Mouse (Mus musculus) stomach, postnatal 0 days (tissue): ENCODE results near the gene Gtf3c1. TPM values are rescaled to one million over a fixed set of nuclear protein-coding genes. Genes with fewer than 3 reads are reported as not detected.

Experiments used
- ATAC-seq: fragments of 200-750 bp; cut with Nextera tagmentation; 2 replicates; pipeline ENCODE4 v1.8.0; 2017; ENCODE audit not compliant: low FRiP score, low TSS enrichment
- DNase-seq: peaks from one replicate; pipeline ENCODE4 v3.0.0-alpha.2; 2016; ENCODE audit warnings: low spot score
- H3K27ac ChIP-seq: fragments of 300-500 bp; sonication (generic); replicated peaks from 2 replicates; pipeline ENCODE4 v1.5.1; 2014; ENCODE audit warnings: mild to moderate bottlenecking, control low read depth
- H3K27me3 ChIP-seq: fragments of 300-500 bp; sonication (generic); 2 replicates; pipeline ENCODE4 v1.6.1; 2014; ENCODE audit warnings: low read length; ENCODE audit not compliant: control insufficient read depth, insufficient read depth
- H3K36me3 ChIP-seq: fragments of 300-500 bp; sonication (generic); 2 replicates; pipeline ENCODE4 v1.6.1; 2014; ENCODE audit warnings: low read length, mixed read lengths; ENCODE audit not compliant: control insufficient read depth, insufficient read depth
- H3K4me1 ChIP-seq: fragments of 300-500 bp; sonication (generic); replicated peaks from 2 replicates; pipeline ENCODE4 v1.6.1; 2014; ENCODE audit warnings: antibody characterized with exemption; ENCODE audit not compliant: control insufficient read depth, insufficient read depth
- H3K4me2 ChIP-seq: fragments of 300-500 bp; sonication (generic); replicated peaks from 2 replicates; pipeline ENCODE4 v1.6.1; 2014; ENCODE audit warnings: low read depth, mild to moderate bottlenecking, control low read depth, moderate library complexity
- H3K4me3 ChIP-seq: fragments of 300-500 bp; sonication (generic); 2 replicates; pipeline ENCODE4 v1.5.1; 2014; ENCODE audit warnings: low read depth, low read length, control low read depth
- H3K9ac ChIP-seq: fragments of 300-500 bp; sonication (generic); 2 replicates; pipeline ENCODE4 v1.6.1; 2014; ENCODE audit warnings: mild to moderate bottlenecking, low read length, control low read depth, mixed read lengths
- H3K9me3 ChIP-seq: fragments of 300-500 bp; sonication (generic); 2 replicates; pipeline ENCODE4 v1.6.1; 2016; ENCODE audit warnings: low read length; ENCODE audit not compliant: control insufficient read depth
- CTCF ChIP-seq: IDR thresholded peaks from 2 replicates; pipeline ENCODE4 v1.5.1; 2016; ENCODE audit warnings: antibody characterized with exemption, low read depth, mild to moderate bottlenecking, moderate library complexity
- EP300 ChIP-seq: optimal IDR thresholded peaks from 2 replicates; pipeline ENCODE3; 2016; ENCODE audit warnings: antibody characterized with exemption
- whole genome bisulfite sequencing: fragments of 180-500 bp; shearing (Covaris S2); extraction: QIAGEN DNeasy Blood & Tissue Kit; methylation state at CpG from one replicate; pipeline ENCODE4 v1.1.7; 2014; 5-methylcytosine and 5-hydroxymethylcytosine counted together
- polyA plus RNA-seq: library from polyadenylated mRNA; unstranded; fragments of >200 nt; fragmentation: Nextera tagmentation; extraction: Ambion mirVana; gene quantifications from 2 replicates; pipeline ENCODE4 v1.2.1, GENCODE M21; 2015

Gene Gtf3c1
- polyA plus RNA-seq, 1 experiment from 2014 or later = 6.6 TPM

- ATAC-seq = 0 out of 2 replicates have a peak, but pooled peaks have one; percentile 20
- no peak overlapping the region for H3K27ac ChIP-seq
- WGBS = 70% methylated on average over 2 of the region's 2 CpGs
Observed at GRCm38 (mm10) chr7:125746621-125747315, 39.2 kb upstream of the Gtf3c1 start.

GRCm38 (mm10) chr7:125744774-125745173 is 37.2 kb upstream of the Gtf3c1 start:
- no peak overlapping the region for H3K4me2 ChIP-seq
- 86% methylated on average over 1 of the region's 1 CpGs for WGBS
- no peak for DNase-seq
- H3K9me3 ChIP-seq = no peaks in the 10 kb centered on the region
- H3K36me3 ChIP-seq = no peaks in the 10 kb centered on the region
- ATAC-seq = 0 out of 2 replicates have a peak, but pooled peaks have one; percentile 58
- no peak overlapping the region for H3K9ac ChIP-seq
- H3K27me3 ChIP-seq = no peaks in the 10 kb centered on the region
- no peak overlapping the region for H3K27ac ChIP-seq
- no peak for TF ChIP-seq EP300
- no peak for TF ChIP-seq CTCF
- H3K4me3 ChIP-seq = no peak overlapping the region
- H3K4me1 ChIP-seq = no peaks in the 10 kb centered on the region

More at GRCm38 (mm10) chr7:125746621-125747315, 39.2 kb upstream of the Gtf3c1 start:
- Histone ChIP-seq H3K4me1 (no peaks in the 10 kb centered on the region), H3K27me3 (no peaks in the 10 kb centered on the region), H3K36me3 (no peaks in the 10 kb centered on the region), H3K9ac (no peak overlapping the region), H3K4me2 (no peak overlapping the region), H3K9me3 (no peaks in the 10 kb centered on the region), H3K4me3 (no peak overlapping the region)
- TF ChIP-seq EP300 = no peak
- TF ChIP-seq CTCF = no peak
- no peak for DNase-seq

- Histone ChIP-seq H3K27me3 (no peaks in the 10 kb centered on the region), H3K4me3 (no peak overlapping the region), H3K9ac (no peak overlapping the region), H3K36me3 (no peaks in the 10 kb centered on the region), H3K27ac (0 out of 2 replicates have a peak overlapping the region, but pooled peaks have one; percentile 18), H3K9me3 (no peaks in the 10 kb centered on the region), H3K4me1 (no peaks in the 10 kb centered on the region), H3K4me2 (no peak overlapping the region)
- TF ChIP-seq CTCF (no peak), EP300 (no peak)
- no peak; the same call in 1 of the 2 replicates for ATAC-seq
- WGBS = 33% methylated on average over 1 of the region's 1 CpGs
- DNase-seq = peak; percentile 30
Observed at GRCm38 (mm10) chr7:125741271-125741703, 33.7 kb upstream of the Gtf3c1 start.

- no peak for ATAC-seq
- WGBS = 66% methylated on average over 2 of the region's 2 CpGs
- Histone ChIP-seq H3K27me3 (no peaks in the 10 kb centered on the region), H3K9ac (no peak overlapping the region), H3K27ac (no peak overlapping the region), H3K4me3 (no peak overlapping the region), H3K9me3 (no peaks in the 10 kb centered on the region), H3K36me3 (no peaks in the 10 kb centered on the region), H3K4me1 (no peaks in the 10 kb centered on the region), H3K4me2 (no peak overlapping the region)
- TF ChIP-seq EP300 (no peak), CTCF (no peak)
- no peak for DNase-seq
Observed at GRCm38 (mm10) chr7:125740521-125740920, 32.9 kb upstream of the Gtf3c1 start.

GRCm38 (mm10) chr7:125736366-125737015 is 28.9 kb upstream of the Gtf3c1 start:
- Histone ChIP-seq H3K27ac (no peak overlapping the region), H3K27me3 (no peaks in the 10 kb centered on the region), H3K9me3 (no peaks in the 10 kb centered on the region), H3K4me3 (no peak overlapping the region), H3K4me1 (no peaks in the 10 kb centered on the region), H3K4me2 (no peak overlapping the region), H3K36me3 (no peaks in the 10 kb centered on the region), H3K9ac (no peak overlapping the region)
- ATAC-seq = no peak
- TF ChIP-seq EP300 (no peak), CTCF (no peak)
- no peak for DNase-seq
- 93% methylated on average over 4 of the region's 4 CpGs for WGBS

GRCm38 (mm10) chr7:125733791-125734190 is 26.2 kb upstream of the Gtf3c1 start:
- no peak overlapping the region for H3K9ac ChIP-seq
- H3K27ac ChIP-seq = no peak overlapping the region
- TF ChIP-seq CTCF = no peak
- TF ChIP-seq EP300 = no peak
- H3K4me2 ChIP-seq = no peak overlapping the region
- no peak overlapping the region for H3K4me3 ChIP-seq
- no peaks in the 10 kb centered on the region for H3K36me3 ChIP-seq
- no peaks in the 10 kb centered on the region for H3K9me3 ChIP-seq
- ATAC-seq = no peak
- no peaks in the 10 kb centered on the region for H3K27me3 ChIP-seq
- 91% methylated on average over 4 of the region's 4 CpGs for WGBS
- H3K4me1 ChIP-seq = no peaks in the 10 kb centered on the region
- DNase-seq = no peak
